Mouse (Mus musculus) heart, postnatal 25 days (tissue): Measurements from ENCODE around the gene Zfp663. TPM values are rescaled to one million over a fixed set of nuclear protein-coding genes. Genes with fewer than 3 reads are reported as not detected.

Experiments
- DNase-seq: peaks from one replicate; pipeline ENCODE4 v3.0.0; 2022; ENCODE audit warnings: low spot score
- intact Hi-C: fragments of 180-260 bp; cut with DNase I; formaldehyde crosslinking; loops from one replicate; pipeline ENCODE4 v1.15.1; 2025
- total RNA-seq, 2 experiments: library from RNA; stranded (reverse); gene quantifications; 2 replicates each; pipeline ENCODE4 v1.2.3; 2021

The Zfp663 gene
- total RNA-seq: not detected

DNA sequence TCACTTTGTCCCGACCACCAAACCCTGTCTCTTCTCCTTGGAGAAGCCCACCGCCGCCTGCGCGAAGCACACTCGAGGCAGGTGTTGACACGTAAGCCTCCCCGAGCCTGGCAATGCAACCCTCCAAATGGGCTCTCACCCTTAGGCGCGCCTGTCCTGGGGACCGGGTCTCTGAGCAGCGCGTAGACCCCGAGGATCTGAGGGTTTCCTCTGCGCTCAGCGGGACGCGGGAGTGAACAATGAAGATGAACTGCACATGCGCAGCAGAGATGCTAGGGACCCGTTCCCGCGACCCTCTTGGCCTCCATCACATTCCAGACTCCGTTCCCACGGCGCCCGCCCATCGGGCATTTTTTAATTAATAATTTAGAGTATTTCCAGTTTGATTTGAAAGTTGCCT is at the start of gene Zfp663:
TSS of gene Zfp663 (minus strand) at position 234 of the 400 bp plus-strand sequence.
- DNase-seq: no peak
- intact Hi-C loops: loop anchor here (10.0 kb wide), 1 partner anchor 404 kb away; the partner anchor contains the start of gene Slc12a5

DNA sequence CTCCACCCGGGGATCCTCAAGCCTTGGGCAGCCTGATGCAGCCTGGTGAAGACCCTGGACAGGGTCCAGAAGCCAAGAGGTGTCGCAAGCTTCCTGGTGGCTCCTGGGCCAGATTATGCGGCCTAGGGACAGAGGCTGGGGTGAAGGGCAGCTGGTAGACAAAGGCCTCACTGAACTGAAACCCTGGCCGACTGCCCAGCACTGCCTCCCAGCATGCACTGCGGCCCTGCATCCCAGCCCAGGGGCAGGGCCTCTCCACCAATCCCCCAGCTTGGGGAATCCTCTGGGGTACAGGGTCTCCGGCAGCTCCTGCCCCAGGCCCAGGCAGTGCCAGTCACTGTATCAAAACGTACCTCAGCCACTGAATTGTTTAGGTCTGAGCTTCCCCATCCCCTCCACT is 48.8 kb upstream of the Zfp663 start:
- intact Hi-C loops: no loop called here
- DNase-seq: no peak

DNA sequence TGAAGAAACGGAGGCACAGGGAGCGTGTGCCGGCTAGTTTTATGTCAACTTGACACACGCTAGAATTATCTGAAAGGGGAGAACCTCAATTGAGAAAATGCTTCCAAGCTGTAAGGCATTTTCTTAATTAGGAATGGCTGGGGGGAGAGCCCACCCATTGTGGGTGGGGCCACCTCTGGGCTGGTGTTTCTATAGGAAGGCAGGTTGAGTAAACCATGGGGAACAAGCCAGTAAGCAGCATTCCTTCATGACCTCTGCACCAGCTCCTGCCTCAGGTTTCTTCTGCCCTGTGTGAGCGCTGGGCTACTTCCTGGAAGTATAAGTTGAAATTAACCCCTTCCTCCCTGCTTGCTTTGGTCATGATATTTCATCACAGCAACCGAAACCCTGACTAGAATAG is 47.3 kb upstream of the Zfp663 start:
- intact Hi-C loops: no loop called here
- DNase-seq: no peak

DNA sequence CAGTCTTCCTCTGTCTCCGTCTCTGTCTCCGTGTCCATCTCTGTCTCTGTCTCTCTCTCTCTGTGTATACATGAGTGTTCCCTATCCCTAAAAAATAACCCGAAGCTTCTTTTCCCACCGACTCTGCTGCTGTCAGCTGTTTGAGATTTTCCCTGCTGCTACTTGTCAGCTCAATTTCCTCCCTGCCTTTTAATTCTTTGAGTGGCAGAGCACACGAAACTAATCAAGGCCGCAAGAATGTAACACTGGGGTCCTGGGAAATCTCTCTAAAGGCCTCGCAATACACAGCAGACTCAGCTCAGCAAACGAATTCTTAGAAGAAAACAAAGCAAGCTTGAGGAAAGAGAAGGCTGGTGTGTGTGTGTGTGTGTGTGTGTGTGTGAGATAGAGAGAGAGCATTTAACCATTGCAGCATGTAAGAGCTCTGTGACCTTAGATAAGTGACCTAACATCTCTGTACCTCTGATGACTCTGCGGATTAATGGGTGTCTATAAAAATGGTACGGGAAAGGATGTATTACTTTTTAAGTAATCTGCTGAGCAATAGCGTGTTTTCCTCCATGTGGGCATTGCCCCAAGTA is 46.7 kb upstream of the Zfp663 start:
- no peak for DNase-seq
- intact Hi-C loops: no loop called here

DNA sequence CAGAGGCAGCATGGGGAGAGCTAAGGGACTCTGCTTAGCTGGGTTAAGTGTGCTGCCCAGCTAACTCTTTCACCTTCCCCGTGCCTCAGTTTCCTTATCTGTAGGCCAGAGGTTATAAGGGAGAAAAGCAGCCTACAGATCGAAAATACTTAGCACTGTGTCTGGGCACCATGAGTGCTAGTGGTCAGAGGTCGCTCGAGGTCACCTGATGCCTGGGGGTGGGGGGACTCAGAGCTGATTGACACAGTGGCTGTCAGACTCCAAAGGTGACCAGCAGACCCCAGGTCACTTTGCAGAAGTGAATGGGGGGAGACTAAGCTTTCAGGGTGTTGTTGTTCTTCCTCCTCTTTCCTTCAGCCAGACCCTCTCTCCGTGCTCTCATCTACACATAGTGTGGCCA is 45.8 kb upstream of the Zfp663 start:
- no peak for DNase-seq
- intact Hi-C loops: no loop called here

DNA sequence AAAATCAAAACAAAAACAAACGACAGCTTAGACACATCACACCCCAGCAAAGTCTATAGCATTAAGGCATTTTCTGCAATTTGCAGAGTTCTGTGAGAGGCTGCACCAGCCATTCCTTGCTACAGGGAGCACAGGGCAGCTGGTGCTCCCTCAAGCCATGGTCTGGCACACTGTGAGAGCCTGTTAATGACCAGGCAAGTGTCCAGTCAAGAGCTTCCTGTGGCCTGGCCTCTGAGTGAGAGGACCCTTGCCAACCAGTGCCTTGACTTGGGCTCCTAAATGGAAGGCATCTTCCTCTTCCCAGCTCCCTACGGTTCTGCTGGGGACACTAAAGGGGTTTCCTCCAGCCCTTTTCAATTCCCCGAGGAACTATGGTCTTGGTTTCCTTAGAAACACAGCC is 45.4 kb upstream of the Zfp663 start:
- no peak for DNase-seq

DNA sequence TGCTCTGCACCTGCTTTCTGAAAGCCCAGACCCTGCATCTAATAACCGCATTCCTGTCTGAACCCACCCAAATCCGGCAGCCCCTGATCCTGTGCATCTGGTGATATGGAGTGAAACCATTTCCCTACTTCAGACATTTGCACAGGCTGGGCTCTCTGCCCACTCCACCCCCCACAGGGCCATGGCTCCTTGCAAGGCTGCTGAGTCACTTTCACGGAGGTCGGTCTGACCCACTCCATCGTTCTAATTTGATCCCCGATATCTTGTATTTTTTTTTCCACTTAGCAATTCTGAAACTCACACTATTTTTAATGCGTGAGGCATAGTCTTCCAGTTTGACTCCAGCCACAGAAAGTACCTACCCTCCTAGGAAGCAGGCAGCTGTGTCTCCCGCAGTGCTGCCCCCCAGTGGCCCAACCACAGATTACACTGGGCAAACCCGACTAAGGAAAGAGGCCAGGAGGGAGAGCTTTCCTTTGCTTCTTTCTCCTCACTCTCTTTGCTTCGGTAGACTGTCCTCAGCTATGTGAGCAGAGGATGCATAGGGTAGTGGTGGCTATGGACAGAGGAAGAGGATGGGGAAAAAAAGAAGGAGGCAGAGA is 39.3 kb upstream of the Zfp663 start:
- DNase-seq: peak; percentile 37
- intact Hi-C loops: no loop called here

More for the DNA sequence above, 45.4 kb upstream of the Zfp663 start:
- intact Hi-C loops: no loop called here

DNA sequence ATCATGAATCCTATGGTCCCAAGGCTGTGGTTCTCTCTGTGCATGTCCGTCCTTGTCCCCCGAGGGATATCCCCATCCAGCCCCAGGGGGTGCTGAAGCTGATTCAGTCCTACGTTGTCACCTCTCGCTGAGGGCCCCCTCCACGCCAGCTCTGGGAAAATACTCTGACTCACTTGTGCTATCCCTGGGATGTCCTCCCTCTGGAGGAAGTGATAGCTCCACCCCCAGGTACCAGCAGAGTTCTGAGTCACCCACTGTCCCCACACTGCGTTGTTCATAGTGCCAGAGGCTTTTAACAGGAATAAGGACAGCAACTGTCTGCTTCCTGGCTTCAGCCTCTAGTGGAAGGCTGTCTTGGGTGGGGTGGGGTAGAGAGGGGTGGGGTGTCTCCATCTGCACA is 36.8 kb upstream of the Zfp663 start:
- intact Hi-C loops: no loop called here
- peak; percentile 13 for DNase-seq

DNA sequence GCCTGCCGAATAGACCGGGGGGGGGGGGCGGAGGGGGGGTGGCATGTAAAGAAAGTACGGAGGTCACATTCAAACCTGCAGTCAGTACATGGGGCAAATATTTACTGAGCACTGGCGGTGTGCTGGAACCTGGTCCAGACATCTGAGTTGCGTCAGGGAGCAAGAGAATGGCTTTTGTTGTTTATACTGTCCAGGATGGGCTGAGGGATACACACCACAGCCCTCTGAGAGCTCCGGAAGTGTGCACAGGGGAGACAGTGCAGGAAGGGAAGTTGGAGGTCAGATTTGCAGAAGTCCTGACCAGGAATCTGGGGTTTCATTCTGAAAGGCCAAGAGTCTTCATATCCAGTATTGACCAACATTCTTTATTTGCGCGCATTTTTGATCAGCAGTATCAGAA is 36.4 kb upstream of the Zfp663 start:
- intact Hi-C loops: no loop called here
- DNase-seq: no peak

DNA sequence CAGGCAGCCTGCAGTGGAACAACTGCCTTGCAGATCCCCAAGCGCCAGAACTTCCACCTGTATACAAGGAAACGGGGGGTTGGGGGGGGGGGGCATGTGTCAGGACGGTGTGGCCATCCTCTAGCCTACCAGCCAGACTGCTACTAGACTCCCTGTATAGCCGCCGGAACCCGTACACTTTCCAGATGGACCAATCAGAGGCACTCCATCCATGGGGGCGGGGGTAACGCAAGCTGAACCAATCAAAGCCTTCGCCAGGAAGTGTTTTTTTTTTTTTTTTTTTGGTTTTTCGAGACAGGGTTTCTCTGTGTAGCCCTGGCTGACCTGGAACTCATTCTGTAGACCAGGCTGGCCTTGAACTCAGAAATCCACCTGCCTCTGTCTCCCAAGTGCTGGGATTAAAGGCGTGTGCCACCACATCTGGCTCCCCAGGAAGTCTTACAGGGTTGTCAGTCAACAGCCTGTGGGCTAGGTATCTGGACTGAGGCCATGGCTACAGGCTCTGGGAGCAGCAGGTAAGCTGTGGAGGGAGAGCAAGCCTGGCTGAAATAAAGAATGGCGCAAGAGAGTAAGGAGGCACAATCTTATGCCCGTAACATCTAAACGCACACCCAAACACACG is 29.7 kb upstream of the Zfp663 start:
- DNase-seq: no peak
- intact Hi-C loops: no loop called here

DNA sequence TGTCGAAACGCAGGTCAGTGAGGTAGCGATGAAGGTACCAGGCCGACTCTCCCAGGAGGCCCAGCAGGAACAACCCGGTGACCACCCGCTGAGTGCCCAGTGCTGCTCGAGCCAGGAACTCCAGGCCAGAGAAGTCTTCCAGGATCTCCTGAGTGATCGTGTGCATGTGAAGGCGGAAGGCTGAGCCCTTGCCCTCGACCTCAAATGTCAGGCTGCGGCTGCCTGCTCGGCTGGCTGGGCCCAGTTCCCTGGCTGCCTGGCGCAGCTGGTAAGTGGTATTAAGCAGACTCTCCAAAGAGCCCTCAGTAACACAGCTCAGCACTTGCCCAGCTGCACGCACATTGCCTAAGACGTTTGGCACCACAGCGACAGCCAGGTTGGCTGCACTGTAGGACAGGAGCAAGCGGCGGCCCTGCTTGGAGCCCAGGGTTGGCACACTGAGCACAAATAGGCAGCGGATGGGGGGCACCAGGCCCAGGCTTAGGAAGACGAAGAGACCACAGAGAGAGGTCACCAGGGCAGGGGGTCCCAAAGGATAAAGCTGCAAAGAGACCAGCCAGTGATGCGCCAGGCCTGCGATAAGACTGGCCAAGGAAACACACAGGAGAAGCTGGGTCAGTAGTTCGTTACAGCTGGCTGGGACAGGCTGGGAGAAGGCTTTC is 29.1 kb upstream of the Zfp663 start:
- DNase-seq: no peak
- intact Hi-C loops: no loop called here

DNA sequence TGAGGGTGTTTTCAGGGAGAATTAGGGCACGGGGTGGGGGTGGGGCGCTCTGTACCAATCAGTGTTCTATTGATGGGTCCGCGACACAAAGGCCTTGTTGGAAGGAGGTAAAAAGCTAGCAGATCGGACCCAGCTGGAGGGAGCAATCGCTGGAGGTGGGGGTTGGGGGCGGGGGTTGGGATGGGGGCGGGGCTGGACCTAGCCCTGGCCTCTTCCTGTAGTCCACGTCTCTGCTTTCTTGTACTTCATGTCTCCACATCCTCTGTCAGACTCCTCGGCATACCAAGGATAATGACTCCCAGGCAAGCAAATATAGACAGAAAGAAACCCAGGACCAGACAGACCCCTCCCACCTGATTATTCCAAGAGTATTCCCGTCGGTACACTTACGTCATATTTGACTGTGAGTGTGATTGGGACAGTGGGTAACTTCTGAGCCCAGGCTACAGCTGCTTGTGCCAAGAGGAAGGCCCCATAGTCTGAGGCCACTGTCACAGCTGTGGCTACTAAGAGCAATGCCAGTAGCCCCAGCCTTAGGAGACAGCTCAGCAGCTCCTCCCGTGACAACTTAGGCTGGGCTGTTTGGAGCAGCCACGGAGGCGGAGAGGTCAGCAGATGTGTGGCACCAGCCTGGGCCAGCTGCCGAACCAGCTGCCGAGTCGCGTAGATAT is 28.4 kb upstream of the Zfp663 start:
- intact Hi-C loops: no loop called here
- DNase-seq: peak; percentile 39

DNA sequence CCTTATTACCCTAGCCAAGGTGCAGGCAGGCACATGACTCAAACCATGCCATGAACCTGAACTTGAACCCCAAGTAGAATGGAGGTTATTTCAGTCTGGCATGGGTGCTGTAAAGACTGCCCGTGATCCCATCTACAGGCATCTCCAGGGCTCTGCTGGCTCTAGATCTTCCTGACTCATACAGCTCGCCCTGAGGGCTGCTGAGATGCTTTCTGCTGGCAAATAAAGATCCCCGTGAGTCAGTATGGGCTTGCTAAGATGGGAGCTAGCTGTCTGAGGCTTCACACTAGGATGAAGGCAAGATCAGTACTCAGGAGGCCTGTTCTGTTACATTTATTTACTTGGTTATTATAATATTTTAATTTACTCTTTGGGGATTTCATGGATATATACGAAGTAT is 23.6 kb upstream of the Zfp663 start:
- intact Hi-C loops: no loop called here
- DNase-seq: no peak

DNA sequence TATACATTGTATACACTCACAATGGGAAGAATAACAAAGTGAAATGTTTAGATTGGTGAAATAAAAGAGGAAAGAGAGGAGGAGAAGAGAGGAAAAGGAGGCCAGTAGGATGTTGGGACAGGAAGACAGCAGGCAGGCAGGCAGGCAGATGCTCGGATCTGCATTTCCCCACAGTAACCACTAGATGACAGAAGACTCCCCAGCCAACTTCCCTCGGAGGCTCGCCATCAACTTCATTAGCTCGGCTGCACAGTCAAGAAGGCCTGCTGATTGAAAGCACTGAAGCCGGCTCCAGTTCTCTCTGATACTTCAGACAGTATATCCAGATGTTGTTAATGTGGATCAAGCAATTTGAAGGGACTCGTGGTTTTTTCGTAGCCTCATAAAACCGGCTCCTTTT is 23.0 kb upstream of the Zfp663 start:
- intact Hi-C loops: loop anchor here (2.0 kb wide), 1 partner anchor 95 kb away; no protein-coding TSS in a partner anchor
- no peak for DNase-seq

DNA sequence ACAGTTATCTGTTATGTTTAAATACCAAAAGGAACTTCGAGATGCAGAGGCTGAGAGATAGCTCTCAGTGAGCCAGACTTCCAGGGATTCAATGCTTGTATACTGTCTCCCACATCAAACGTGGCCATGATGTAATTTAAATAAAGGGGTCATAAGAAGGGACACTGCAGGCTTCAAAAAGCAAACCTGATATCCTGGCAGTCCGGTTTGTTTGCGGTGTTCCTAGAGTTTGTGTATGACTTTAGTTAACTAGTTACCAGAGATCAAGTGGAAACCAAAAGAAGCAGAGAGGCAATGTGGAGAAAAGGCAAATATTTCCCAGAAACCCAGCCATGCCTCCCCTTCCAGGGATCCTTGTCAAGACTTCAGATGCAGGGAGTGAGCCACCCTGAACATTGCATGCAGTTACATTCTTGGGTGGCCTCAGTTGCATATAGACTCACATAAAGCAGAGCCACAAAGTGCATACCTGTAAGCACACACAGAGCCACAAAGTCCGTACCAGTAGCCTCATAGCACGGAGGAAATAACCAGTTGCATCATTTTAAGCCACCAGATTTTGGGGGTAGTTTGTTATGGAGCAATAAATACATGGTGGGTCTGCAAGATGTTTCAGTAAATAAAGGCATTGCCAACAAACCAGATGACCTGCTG is 20.9 kb upstream of the Zfp663 start:
- no peak for DNase-seq
- intact Hi-C loops: no loop called here

DNA sequence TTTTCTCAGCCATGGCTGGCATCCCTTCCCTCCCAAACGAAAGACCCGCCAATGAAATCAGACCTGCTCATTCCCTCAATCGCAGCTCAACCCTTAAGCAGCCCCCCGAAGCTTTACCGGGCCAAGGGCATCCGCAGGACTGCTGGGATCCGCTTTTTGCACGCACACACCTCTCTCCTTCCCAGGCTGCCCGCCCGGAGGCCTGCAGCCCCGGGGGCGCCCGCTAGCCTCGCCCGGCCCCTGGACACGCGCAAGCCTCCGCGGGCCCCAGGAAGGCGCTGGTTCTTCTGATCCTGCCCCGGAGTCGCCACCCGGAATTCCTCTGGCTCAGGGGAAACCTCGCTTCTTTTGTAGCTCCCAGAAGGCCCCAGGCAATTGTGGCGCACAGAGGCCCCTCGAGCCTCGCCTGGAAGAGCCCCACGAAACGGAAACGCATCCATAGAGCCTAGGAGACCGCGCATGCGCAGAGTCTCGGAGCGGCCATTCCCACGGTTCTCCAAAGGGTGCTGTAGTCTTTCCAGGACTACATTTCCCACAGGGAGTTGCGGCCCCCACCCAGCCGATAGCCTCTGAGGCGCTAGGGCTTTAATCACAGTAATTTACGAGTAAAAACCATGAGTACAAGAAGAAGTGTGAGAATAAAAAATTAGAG is 19.4 kb upstream of the Zfp663 start, which contains the start of gene Zfp334:
TSS of gene Zfp334 (minus strand) at position 416 of the 652 bp plus-strand sequence.
- peak; percentile 85 for DNase-seq
- intact Hi-C loops: no loop called here

DNA sequence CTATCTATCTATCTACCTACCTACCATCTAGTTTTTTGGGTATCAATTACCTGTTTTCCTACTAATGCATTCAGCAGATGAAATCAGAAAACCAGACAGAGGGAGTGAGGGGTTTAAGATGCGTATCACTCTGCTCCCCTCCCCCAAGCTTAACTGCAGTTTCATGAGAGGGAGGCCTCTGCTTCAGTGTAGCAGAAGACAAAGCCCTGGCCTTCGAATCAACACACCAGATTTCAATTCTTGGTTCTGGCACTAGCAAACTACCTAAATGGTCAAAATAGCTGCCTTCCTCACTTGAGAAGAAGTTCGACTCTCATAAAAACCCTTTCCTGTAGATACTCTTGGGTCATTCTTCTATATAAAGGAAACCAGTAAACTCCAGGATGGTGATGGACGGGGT is 18.8 kb upstream of the Zfp663 start:
- intact Hi-C loops: no loop called here

DNA sequence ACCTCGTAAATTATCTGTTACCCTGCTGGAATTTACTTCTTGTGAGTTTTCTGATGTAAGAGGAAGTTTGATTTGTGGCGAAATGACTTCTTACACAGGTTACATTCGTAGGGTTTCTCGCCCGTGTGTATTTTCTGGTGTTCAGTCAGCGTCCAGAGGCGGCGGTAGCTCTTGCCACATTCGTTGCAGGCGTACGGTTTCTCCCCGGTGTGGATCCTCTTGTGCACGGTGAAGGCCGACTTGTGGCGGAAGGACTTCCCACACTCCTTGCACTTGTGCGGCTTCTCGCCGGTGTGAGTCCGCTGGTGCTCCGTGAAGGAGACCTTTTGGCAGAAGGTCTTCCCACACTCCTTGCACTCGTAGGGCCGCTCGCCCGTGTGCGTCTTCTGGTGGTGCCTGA is 11.5 kb upstream of the Zfp663 start:
- intact Hi-C loops: no loop called here
- no peak for DNase-seq

More for the DNA sequence above, 18.8 kb upstream of the Zfp663 start:
- DNase-seq: no peak

DNA sequence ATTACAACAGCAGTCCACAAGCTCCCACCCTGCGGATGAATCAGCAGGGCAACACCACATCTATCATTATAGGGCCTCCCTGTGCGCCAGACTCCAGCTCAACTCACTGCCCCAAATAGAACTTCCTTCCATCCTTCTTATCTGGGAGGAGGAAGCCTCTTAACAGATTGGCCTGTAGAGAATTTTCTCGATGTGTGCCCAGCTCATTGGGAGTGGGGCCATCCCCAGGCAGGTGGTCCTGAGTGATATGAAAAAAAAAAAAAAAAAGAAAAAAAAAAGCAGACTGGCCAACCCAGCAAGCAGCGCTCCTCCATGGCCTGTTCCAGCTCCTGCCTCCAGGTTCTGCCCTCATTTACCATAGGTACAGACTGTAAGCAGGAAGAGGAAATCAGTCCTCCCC is 7.5 kb upstream of the Zfp663 start:
- intact Hi-C loops: no loop called here
- DNase-seq: no peak
